Mouse (Mus musculus): ENCODE results near the gene Gnai2. TPM values are rescaled to one million over a fixed set of nuclear protein-coding genes. Genes with fewer than 3 reads are reported as not detected.

The Gnai2 gene
- 427 and 551 TPM in 2 replicates for polyA plus RNA-seq (2012)

GRCm38 (mm10) chr9:107635279-107636028 lies at the start of gene Gnai2:
Gene Gnai2, minus strand, starts transcription at chr9:107635367.
- no peak for TF ChIP-seq GATA1 (IDR thresholded peaks at IDR 0.05; ENCODE audit: low read length)

- TF ChIP-seq GATA1 (IDR thresholded peaks at IDR 0.05; ENCODE audit: low read length): no peak
Measured at GRCm38 (mm10) chr9:107682405-107682804, 47.2 kb upstream of the Gnai2 start.

GRCm38 (mm10) chr9:107679501-107679900 lies 44.3 kb upstream of the Gnai2 start, which contains the start of gene Gnat1:
Gene Gnat1, minus strand, starts transcription at chr9:107679712.
- TF ChIP-seq GATA1 (IDR thresholded peaks at IDR 0.05; ENCODE audit: low read length): no peak

GRCm38 (mm10) chr9:107678861-107679260 lies 43.7 kb upstream of the Gnai2 start:
- TF ChIP-seq GATA1 (IDR thresholded peaks at IDR 0.05; ENCODE audit: low read length): no peak

- TF ChIP-seq GATA1 (IDR thresholded peaks at IDR 0.05; ENCODE audit: low read length): no peak
Measured at GRCm38 (mm10) chr9:107677091-107677784, 42.1 kb upstream of the Gnai2 start.

GRCm38 (mm10) chr9:107676302-107676701 lies 41.1 kb upstream of the Gnai2 start:
- no peak for TF ChIP-seq GATA1 (IDR thresholded peaks at IDR 0.05; ENCODE audit: low read length)

- no peak for TF ChIP-seq GATA1 (IDR thresholded peaks at IDR 0.05; ENCODE audit: low read length)
Measured at GRCm38 (mm10) chr9:107675671-107676301, 40.6 kb upstream of the Gnai2 start.

GRCm38 (mm10) chr9:107674609-107675429 lies 39.7 kb upstream of the Gnai2 start:
- TF ChIP-seq GATA1 (IDR thresholded peaks at IDR 0.05; ENCODE audit: low read length): no peak

GRCm38 (mm10) chr9:107670259-107670658 lies 35.1 kb upstream of the Gnai2 start:
- no peak for TF ChIP-seq GATA1 (IDR thresholded peaks at IDR 0.05; ENCODE audit: low read length)

GRCm38 (mm10) chr9:107669480-107669945 lies 34.3 kb upstream of the Gnai2 start, which contains the start of gene Slc38a3:
Gene Slc38a3, minus strand, starts transcription at chr9:107669530.
- TF ChIP-seq GATA1 (IDR thresholded peaks at IDR 0.05; ENCODE audit: low read length): no peak

GRCm38 (mm10) chr9:107668916-107669315 lies 33.7 kb upstream of the Gnai2 start:
- TF ChIP-seq GATA1 (IDR thresholded peaks at IDR 0.05; ENCODE audit: low read length): no peak

GRCm38 (mm10) chr9:107668011-107668410 lies 32.8 kb upstream of the Gnai2 start:
- no peak for TF ChIP-seq GATA1 (IDR thresholded peaks at IDR 0.05; ENCODE audit: low read length)

GRCm38 (mm10) chr9:107667219-107667618 lies 32.1 kb upstream of the Gnai2 start:
- no peak for TF ChIP-seq GATA1 (IDR thresholded peaks at IDR 0.05; ENCODE audit: low read length)

- no peak for TF ChIP-seq GATA1 (IDR thresholded peaks at IDR 0.05; ENCODE audit: low read length)
Measured at GRCm38 (mm10) chr9:107666751-107667205, 31.6 kb upstream of the Gnai2 start.

- TF ChIP-seq GATA1 (IDR thresholded peaks at IDR 0.05; ENCODE audit: low read length): no peak
Measured at GRCm38 (mm10) chr9:107665308-107665707, 30.1 kb upstream of the Gnai2 start.
